Mouse (Mus musculus): ENCODE measurements around the gene Zmynd11.

GRCm38 (mm10) chr13:9695403-9695802, 69.7 kb downstream of the Zmynd11 start:
- no peak for TF ChIP-seq CTCF (IDR thresholded peaks at IDR 0.05; ENCODE audit: extremely low read depth, insufficient read depth, insufficient read length, insufficient replicate concordance)
- TF ChIP-seq POLR2A (IDR thresholded peaks at IDR 0.05; ENCODE audit: low read depth, low read length): no peak

Data from spleen, adult 2 months (tissue).